Mouse (Mus musculus) forelimb bud, embryonic 11.5 days (tissue): ENCODE results near the gene Cyp2u1.
A peak's percentile ranks its signal among the peaks of the same experiment; 100 is the strongest.
"Not testable (repeated sequence)": the region's sequence is repeated elsewhere in the genome, so short reads cannot be mapped to it uniquely, and the experiment has no call there.

Experiments used
- DNase-seq: peaks from one replicate; pipeline ENCODE4 v3.0.0-alpha.2; 2012; ENCODE audit warnings: low read depth, low spot score

Cyp2u1 gene

DNA sequence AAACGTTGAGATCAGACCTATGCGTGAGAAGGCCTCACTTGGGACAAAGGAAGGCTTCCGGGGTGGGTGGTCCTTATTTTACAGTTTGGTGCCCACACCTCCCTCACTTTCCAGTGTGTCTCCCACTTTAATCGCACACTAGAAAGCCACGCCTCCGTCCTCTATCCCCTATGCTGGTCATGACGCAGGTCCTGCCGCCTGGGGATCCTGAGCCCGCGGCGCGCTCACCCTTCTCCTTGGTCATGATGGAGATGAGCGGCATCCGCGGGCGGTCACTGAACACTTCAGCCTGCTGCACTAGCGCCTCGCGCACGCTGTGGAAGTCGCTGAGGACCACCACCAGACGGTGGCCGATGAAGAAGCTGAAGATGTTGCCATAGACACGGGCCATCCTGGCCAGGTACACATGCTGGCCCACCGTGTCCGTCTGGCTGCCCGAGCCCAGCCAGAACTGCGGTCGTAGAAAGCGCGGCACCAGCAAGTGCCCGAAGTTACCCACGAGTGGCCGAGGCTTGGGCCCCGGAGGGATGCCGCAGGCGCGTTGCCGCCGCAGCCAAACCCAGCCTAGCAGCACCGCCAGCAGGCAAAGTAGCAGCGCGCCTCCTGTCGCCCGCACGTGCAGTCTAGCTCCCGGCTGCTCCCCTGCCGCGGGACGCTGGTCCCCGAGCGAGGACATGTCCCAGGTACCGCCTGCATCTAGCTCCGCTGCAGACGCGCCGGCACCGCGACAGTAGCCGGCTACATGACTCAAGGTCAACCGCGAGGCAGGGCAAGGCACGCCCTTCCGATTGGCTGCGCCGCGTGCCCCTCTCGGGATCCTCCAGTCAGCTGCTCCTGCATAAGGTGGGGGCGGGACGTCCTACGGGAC lies at the start of gene Cyp2u1:
Gene Cyp2u1, minus strand, starts transcription at position 776 of the 868 bp plus-strand sequence.
- peak; percentile 90 for DNase-seq

DNA sequence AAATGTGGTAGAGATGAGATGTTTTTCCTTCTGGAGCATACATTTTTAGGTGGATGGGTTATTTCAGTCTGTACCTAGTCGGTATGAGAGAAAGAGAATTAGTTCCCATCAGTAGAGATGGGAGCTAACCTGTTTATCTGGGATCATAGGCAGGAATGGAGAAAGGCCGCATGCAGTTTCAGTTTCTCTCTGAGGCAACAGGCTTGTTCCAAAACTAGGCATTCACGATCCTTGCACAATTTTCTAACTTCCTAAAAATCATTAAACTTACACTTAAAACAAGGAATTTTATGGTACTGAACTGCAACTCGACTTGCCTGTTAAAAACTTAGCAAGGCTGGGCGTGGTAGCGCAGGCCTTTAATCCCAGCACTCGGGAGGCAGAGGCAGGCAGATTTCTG lies 47.5 kb upstream of the Cyp2u1 start:
- DNase-seq, result no peak

DNA sequence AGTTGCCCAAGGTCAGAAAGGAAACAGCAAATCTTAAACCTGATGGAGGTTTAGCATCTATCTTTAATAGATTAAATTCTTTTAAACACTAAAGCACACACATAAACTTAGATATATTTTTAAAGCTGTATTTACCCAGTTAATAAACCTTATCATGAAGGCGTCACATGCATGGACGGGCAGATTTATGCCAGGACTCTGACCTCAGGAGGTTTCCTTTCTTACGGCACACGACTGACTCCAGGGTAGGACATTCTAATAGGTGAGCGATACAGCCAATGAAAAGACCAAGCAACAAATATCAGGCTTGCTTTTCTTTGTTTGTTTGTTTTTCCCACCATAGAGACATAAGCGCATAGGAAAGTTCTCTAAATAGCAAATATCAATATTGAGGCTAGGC lies 46.0 kb upstream of the Cyp2u1 start:
- no peak for DNase-seq

DNA sequence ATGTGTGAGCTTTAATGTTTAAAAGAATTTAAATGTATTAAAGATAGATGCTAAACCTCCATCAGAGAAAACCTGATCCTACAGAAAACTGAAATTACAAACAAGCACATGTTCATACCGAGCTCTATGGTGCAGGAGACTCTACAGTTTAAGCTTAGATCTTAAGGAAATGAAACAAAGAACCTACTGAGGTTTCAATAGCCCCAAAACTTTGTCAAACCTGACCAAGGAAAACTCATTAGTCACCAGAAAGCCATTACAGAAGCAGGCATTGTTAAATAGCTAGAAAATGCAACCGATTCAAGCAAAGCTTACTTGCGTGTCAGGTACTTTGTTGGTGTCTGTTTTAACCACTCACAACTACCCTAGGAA lies 45.5 kb upstream of the Cyp2u1 start:
- no peak for DNase-seq

DNA sequence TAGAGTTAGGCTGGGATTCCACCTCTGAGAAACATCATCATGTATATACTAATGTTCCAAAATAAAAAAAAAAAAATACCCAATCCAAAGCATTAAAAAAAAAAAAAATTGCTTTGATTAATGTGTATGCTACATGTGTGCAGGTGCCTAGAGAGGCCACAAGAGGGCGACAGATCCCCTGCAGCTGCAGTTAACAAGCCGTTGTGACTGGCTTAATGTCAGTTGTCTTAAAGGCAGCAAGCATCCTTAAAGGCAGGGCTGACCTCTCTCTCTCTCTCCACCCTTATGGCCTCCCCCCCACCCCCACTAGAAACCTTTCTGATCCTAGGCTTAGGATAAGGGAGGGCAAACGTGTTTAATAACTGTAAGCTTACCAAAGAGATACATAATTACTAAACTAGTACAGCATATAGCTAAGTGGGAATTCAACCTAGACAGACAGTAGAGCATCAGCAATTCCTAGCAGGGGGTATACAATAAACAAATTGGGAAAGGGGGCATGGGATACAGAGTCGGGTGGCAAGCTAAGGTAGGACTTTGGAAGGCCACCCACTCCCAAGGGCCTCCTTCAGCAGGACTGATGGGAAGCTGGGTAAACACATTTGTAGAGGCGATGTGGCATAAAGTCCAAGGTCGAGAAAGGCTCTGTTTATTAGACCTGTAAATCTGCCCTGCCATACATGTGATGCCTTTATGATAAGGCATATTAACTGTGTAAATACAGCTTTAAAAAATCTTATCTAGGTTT lies 45.0 kb upstream of the Cyp2u1 start:
- peak; percentile 26 for DNase-seq

DNA sequence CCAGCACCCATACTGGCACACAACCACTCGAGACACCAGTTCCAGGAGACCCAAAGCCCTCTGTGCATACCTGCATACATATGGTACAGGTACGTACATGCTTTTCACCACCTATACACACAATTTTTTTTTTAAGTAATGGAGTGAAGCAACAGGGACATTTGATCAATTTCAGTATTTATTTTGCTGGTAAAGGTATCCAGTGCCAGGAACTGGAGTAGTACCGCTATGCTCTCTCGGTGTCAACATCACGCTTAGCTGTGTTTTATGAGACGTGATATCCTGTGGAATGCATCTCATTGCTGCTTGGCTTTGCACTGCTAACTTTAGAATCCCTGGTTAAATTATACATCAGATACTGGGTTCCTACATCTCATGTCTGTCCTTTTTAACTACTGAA lies 42.9 kb upstream of the Cyp2u1 start:
- no peak for DNase-seq

DNA sequence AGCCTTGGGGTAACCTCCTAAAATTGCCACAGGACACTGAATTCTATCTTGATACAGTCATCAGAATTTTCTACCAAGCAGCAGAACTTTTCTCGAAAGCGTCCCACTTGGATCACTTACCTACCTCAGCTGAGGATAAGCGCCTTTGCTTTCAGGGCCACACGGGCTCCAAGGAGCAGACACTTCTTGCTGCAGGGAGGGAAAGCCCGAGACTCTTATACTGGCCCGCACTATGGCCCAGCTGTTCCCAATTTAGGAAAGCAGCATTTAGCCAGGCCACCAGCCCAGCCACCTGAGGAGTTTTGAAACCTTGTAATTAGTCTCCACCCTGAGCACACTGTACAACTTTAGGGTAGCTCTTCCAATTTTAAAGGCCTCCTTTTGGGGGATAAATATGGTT lies 40.3 kb upstream of the Cyp2u1 start:
- DNase-seq, result peak; percentile 62

DNA sequence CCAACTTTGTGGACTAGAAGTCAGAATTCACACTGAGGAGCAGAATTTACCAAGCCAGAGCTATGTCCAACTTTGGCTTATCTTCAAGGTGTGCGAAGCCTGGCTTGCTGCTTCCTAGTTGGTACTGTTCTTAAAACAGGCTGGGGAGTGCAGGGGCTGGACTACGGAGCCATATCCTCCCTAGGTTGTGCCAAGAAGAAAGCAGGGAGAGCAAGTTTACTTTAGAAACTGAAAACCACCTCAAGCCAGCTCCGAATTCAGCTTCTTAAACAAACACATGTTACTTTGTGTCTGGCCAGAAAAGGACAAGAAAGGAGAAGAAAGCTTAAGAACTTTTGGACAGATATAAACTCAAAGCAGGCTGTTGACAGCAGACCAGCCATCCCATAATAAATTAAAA lies 37.9 kb upstream of the Cyp2u1 start:
- no peak for DNase-seq

DNA sequence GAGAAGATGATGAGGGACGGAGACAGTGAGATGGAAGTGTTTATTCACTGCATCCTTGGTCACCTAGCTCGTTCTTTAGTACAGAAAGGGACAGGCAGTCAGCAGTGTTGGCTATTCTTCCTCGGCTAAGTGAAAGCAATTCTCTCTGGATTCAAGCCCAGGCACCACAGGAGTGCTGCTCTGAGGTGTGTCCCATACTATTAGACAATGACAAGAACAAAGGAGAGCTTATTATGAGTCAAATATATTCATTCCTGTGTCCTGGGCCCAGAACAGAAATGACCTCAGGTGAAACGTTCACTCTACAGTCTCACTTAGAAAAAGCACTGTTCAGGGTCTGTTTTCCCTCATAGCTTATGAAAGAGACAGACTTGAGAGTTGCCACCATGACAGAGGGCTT lies 36.3 kb upstream of the Cyp2u1 start:
- DNase-seq, result no peak

DNA sequence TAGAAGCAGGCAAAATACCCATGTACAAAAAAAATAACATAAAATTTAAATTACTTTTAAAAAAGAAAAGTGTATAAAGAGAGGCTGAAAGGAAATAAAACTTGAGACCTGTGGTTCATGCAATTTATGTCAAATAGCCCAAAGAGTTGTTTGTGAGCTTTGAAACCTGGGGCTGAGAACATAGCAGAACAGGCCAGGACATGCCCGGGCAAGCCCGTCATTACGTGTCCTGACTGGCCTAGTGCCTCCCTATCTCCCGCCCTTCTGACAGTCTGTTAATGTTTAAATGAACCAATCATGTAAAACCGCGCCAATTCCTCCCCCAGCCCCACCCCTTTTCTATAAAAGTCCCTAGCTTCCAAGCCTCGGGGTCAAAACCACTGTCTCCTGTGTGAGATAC lies 34.7 kb upstream of the Cyp2u1 start:
- not testable (repeated sequence) for DNase-seq

DNA sequence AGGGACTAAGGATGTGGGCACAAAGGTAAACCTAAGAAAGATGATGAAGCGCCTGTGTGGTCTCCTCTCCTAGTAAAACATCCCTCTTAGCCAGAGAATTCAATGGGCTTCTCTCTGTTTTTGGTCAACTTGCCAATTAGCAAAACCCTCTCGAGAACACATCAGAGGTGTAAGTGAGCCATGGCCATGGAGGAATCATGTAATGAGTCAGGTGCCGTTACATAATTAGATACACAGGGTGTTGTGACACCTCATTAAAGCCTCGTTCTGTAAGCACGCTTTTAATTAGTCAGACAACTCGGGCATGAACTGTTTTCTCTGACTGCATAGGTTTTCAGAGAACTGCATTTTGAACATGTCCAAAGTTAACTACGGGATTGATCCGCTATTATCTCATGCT lies 33.6 kb upstream of the Cyp2u1 start:
- no peak for DNase-seq

DNA sequence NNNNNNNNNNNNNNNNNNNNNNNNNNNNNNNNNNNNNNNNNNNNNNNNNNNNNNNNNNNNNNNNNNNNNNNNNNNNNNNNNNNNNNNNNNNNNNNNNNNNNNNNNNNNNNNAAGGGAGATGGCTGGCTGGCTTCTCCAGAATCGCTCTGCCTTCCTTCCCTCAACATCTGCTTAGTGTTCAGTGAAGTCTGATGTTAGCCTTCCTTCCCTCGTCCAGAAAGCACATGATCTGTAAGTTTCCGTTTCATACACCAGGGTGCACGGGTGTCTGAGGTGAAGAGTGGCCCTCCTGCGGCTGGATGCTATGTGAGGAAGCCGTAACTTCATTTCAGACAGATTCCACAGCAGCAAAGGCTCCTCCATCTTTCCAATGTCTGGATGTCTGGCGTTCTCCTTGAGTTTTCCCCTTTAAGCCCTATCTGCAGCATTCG lies 32.1 kb upstream of the Cyp2u1 start:
- DNase-seq, result no peak

DNA sequence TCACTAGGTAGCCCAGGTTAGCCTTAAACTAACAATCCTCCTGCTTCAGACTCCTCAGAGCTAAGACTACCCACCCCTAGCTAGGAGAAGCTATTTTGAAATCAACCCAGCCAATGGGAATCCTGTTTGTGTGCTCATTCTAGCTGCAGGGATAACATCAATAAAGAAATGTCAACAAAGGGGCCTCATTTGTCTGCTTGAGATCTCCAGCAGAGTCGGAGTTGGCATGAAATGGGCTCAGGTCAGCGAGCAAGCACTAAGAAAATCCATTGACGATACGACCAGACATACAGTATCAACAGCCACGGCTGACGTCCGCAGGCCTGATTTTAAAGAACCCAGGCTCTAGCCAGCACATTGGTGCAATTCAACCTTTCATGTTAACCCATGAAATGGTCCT lies 24.2 kb upstream of the Cyp2u1 start:
- DNase-seq, result no peak

DNA sequence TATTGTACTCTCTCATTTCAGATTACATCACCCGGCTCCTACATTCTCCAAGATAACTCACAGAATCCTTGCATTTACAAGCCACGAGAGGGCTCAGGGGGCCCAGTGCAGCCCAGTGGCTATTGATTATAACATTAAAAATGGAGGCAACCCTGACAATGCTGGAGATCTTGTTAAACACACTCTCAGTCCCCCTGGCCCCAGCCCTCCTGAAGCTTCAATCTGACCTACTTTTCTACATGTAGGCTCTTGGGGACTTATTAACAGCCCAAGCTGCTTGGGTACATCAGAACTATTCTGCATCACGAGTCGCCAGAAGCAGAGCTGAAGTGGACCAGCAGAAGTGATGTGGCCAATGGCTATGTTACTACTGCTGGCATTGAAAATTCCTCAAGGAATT lies 23.6 kb upstream of the Cyp2u1 start:
- DNase-seq, result no peak

DNA sequence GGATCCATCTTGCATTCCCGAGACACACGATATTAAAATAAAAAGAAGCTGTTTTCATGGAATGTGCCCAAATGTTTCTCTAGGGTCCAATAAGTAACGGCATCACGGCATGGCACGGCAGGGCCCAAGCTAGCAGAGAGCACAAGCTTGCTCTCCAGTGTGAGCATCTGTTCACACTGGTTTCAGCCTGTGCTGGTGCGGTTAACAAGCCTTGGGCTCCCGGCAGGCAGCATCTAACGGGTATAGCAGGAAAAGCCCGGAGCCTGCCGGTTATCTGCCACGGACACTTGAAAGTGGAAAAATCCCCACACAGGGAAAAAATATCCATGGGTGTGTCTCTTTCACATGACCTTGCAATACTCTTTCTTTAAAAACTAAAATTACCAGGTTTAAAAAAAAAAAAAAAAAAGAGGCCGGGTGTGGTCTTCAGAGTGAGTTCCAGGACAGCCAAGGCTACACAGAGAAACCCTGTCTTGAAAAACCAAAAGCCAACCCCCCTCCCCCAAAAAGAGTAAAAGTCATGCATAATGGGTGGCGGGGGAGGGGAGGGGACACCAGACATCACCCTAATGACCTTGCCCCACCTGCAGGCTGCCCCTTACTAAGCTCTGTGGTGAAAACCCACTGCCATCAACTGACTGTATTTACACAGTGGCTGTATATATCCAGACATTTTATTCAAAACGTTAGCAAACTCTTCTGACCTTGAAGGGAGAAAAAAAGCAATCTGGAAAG lies 19.2 kb upstream of the Cyp2u1 start:
- DNase-seq, result no peak

DNA sequence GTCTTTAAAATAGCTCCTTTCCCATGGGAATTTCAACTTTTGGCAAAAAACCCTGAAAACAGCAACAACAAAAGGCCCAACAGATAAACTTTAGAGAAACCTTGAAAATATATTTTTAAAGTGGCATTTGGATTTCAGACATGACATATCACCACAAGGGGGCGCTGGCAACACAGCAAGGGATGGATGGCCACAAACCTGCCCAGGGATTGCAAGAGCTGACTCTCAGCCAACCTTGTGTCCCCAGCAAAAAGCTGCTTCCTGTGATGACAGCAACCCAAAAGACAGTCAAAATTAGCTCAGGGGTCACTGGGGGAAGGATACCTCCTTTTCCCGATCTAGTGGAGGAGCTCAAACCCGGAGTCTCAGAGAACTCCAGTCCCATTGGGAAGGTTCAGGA lies 17.2 kb upstream of the Cyp2u1 start:
- DNase-seq, result peak; percentile 83

DNA sequence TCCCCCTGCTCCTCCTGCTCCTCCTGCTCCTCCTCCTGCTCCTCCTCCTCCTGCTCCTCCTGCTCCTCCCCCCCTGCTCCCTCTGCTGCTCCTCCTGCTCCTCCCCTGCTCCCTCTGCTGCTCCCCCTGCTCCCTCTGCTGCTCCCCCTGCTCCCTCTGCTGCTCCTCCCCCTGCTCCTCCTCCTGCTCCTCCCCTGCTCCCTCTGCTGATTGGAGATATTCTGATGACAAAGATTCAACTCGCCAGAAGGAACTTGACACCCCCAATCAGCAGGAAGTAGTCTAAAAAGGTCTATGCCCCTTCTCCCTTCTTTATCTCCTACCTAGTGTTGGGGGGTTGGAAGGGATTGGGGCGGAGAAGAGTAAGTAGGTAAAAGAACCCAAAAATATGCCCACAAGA lies 15.2 kb upstream of the Cyp2u1 start:
- no peak for DNase-seq

DNA sequence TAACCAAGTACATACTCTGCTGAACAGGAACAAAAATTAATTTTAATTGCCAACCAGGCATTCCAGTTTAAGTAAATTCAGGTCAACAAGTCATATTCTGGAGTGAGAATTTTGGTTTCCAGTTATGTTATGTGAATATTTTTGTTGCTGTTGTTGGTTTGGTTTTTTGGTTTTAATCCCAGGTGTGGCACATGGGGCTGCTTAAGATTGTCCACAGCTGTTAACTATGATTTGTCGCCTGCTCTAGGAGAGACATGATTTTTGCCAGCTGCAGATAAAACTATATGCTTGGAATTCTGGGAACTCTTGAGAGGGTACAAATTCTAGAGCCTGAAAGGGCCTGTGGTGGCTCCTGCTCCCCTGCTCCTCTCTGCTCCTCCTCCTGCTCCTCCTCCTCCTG lies 14.1 kb upstream of the Cyp2u1 start:
- DNase-seq, result no peak

DNA sequence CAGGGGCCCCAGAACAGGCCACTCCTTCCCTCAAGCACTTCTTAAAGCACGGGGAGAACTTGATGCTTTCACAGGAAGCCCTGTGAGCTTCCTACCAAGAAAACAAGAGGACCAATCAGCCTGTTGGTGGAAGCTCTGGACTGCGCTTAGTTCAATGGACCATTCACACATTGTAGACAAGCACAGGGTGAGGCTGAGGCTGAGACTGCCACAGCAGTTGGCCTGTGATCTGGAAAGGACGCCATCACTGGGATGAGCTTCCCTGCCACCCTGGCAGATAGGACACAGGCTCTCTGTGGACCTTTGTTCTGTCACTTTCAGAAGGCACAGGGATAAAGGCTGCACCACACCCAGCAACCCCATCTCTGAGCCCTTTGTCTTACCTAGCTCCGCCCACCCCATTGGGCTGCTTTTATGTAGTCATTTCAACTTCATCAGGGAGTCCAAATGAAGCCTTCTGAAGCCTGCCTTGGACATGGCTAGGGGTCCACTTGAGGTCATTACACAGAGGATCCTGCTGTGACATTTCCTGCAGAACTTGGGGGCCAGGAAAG lies 13.0 kb upstream of the Cyp2u1 start:
- no peak for DNase-seq

DNA sequence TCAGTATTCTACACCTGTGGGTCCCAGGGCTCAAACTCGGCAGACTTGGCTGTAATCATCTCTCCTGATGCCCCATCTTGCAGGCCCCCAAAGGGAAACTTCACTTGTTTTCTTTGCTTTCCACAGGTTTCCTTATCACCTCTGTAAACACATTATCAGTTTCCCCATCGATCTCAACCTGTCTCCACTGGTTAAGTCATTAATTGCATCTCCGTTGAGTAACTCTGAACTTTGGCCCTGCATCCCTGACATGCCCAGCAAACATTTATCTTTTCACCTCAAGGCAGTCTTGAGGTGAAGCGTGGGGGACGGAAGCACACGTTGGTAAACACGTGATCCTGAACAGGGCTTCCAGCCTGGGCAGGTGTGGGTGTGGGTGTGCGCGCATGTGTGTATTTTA lies 9.3 kb upstream of the Cyp2u1 start:
- DNase-seq, result no peak

DNA sequence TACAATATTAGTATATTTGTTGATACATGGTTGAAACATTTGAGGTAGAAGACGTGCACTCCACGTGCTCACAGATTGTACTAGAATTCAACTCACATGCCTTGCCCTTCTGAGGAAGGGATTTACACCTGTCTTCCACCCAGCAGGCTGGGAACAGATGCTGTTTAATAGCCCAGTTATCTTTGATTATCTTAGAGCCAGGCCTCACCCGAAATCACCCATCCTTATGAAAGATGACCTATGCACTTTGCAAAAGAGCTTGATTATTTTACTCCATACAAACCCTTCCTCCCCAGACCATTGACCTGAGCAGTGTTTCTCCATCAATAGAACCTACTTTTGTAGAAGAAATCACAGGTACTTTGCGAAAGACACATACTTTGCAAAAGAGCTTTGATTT lies 7.5 kb upstream of the Cyp2u1 start:
- DNase-seq, result no peak

DNA sequence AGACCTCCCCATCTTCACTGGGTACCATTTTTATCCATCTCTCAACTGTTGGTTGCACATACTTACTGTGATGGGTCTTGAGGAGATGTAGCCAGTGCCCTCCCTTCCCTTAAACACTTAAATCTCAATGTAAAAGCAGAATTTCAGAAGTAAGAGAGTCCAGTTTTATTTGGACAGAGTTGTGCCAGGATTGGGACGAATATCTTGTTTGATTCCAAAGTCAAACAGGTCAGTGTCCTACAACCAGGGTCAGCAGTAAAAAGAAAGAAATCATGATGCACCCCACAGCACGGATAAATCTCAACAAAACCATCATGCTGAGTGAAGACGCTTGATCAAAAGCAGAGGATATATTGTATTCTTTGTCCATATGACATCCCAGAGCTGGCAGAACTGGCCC lies 4.8 kb upstream of the Cyp2u1 start:
- DNase-seq, result no peak
